Mouse (Mus musculus): Measurements from ENCODE around the gene Gsdma. TPM values are rescaled to one million over a fixed set of nuclear protein-coding genes. Genes with fewer than 3 reads are reported as not detected.

Gsdma gene
- polyA plus RNA-seq, 1 experiment from 2014 or later, result not detected

DNA sequence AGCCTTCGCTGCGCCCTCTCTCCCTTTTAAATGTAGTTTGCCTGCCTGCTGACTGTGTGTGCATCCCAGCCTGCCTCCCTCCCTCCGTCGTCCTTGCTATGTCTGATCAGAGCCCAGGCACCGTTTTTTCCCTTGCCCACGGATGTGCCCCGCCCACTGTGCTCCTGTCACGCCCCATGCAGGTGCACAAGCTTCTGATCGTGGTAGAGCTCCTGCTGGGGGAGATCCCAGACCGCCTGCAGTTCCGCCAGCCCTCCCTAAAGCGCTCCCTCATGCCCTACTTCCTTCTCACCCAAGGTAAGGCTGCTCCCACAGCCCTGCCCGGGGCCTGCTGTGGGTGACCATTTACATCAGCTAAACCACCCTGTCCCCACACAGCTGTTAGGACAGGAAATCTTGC is 29.1 kb downstream of the Gsdma start:
- 66% methylated on average over 13 of the region's 13 CpGs for WGBS
- H3K9me3 ChIP-seq (ENCODE audit: low read length), result no peaks in the 10 kb centered on the region
- no peak overlapping the region for H3K9ac ChIP-seq (replicated peaks; ENCODE audit: low read length)
- ATAC-seq (ENCODE audit: low FRiP score, low TSS enrichment), result no peak
- no peak overlapping the region for H3K4me2 ChIP-seq (replicated peaks; ENCODE audit: low read depth, low read length)
- no peak overlapping the region for H3K4me3 ChIP-seq (ENCODE audit: low read length)
- peaks cover 74% of the 10 kb centered on the region for H3K36me3 ChIP-seq (ENCODE audit: insufficient read depth, low read length)
- H3K27ac ChIP-seq (ENCODE audit: low read length), result no peak overlapping the region
- no peaks in the 10 kb centered on the region for H3K27me3 ChIP-seq (ENCODE audit: insufficient read depth, low read length)
- H3K4me1 ChIP-seq (ENCODE audit: insufficient read depth, low read length), result no peaks in the 10 kb centered on the region

DNA sequence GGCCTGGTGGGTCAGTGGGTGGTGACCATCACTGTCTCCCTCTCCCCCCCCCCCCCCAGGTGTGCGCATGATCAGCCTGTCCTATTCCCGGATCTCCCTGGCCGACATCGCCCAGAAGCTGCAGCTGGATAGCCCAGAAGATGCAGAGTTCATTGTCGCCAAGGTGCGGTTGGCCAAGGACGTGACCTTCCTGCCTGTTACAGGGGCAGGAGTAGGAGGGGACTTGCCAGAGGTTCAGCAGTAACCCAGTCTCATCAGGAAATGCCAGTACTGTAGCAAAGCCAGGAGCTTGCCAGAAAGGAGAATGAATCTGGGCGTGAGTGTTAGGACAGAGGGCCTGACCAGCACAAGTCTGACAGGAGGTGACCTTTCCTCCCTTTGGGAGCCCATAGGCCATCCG is 29.6 kb downstream of the Gsdma start:
- H3K36me3 ChIP-seq (ENCODE audit: insufficient read depth, low read length), result peaks cover 70% of the 10 kb centered on the region
- no peaks in the 10 kb centered on the region for H3K4me1 ChIP-seq (ENCODE audit: insufficient read depth, low read length)
- H3K4me3 ChIP-seq (ENCODE audit: low read length), result no peak overlapping the region
- whole genome bisulfite sequencing, result 88% methylated on average over 8 of the region's 9 CpGs
- no peaks in the 10 kb centered on the region for H3K9me3 ChIP-seq (ENCODE audit: low read length)
- no peak overlapping the region for H3K9ac ChIP-seq (replicated peaks; ENCODE audit: low read length)
- no peak for ATAC-seq (ENCODE audit: low FRiP score, low TSS enrichment)
- H3K4me2 ChIP-seq (replicated peaks; ENCODE audit: low read depth, low read length), result no peak overlapping the region
- H3K27me3 ChIP-seq (ENCODE audit: insufficient read depth, low read length), result no peaks in the 10 kb centered on the region
- H3K27ac ChIP-seq (ENCODE audit: low read length), result no peak overlapping the region

DNA sequence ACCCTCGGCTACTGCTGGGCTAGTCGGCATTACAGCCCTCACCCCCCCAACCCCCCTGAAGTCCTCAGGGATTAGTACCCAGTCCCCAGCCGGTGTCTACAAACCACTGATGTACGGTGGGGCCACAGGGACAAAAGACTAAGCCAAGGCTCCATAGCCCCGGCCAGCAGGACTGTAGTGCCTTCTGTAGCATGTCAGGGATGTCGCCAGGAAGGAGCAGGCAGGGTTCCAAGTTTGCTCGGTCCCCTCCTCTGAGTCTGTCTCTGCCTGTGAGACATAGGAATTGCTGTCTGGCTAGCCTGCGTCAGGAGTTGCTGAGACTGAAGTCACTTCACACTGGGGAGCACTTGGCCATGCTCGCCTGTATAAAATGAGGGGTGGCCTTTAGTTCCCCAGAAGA is 30.1 kb downstream of the Gsdma start:
- H3K4me2 ChIP-seq (replicated peaks; ENCODE audit: low read depth, low read length), result no peak overlapping the region
- no peak overlapping the region for H3K27ac ChIP-seq (ENCODE audit: low read length)
- 73% methylated on average over 9 of the region's 9 CpGs for WGBS
- peaks cover 68% of the 10 kb centered on the region for H3K36me3 ChIP-seq (ENCODE audit: insufficient read depth, low read length)
- no peak overlapping the region for H3K4me3 ChIP-seq (ENCODE audit: low read length)
- no peaks in the 10 kb centered on the region for H3K4me1 ChIP-seq (ENCODE audit: insufficient read depth, low read length)
- no peaks in the 10 kb centered on the region for H3K9me3 ChIP-seq (ENCODE audit: low read length)
- no peaks in the 10 kb centered on the region for H3K27me3 ChIP-seq (ENCODE audit: insufficient read depth, low read length)
- H3K9ac ChIP-seq (replicated peaks; ENCODE audit: low read length), result no peak overlapping the region
- ATAC-seq (ENCODE audit: low FRiP score, low TSS enrichment), result no peak

DNA sequence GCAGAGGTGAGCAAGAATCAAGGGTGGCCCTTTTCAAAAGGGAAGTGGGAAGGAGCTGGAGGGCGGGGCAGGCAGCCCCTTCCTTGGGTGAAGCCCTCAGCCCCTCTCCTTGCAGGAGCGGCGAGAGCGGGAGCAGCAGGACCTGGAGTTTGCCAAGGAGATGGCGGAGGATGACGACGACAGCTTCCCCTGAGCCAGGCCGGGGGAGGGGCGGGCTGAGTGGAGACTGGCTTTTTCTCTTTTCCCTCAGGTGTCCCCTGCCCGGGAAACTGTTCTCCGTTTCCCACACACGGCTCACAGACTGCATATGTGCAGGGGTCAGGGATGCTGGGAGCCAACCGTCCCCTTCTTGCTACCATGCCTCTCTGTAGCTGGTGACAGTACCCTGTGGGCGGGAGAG is 31.3 kb downstream of the Gsdma start:
- Histone ChIP-seq H3K27ac (ENCODE audit: low read length) (no peak overlapping the region), H3K27me3 (ENCODE audit: insufficient read depth, low read length) (no peaks in the 10 kb centered on the region), H3K4me1 (ENCODE audit: insufficient read depth, low read length) (peaks cover 5% of the 10 kb centered on the region), H3K9me3 (ENCODE audit: low read length) (no peaks in the 10 kb centered on the region), H3K4me2 (replicated peaks; ENCODE audit: low read depth, low read length) (no peak overlapping the region), H3K4me3 (ENCODE audit: low read length) (no peak overlapping the region), H3K36me3 (ENCODE audit: insufficient read depth, low read length) (peaks cover 57% of the 10 kb centered on the region), H3K9ac (replicated peaks; ENCODE audit: low read length) (no peak overlapping the region)
- WGBS, result 67% methylated on average over 14 of the region's 14 CpGs
- no peak for ATAC-seq (ENCODE audit: low FRiP score, low TSS enrichment)

DNA sequence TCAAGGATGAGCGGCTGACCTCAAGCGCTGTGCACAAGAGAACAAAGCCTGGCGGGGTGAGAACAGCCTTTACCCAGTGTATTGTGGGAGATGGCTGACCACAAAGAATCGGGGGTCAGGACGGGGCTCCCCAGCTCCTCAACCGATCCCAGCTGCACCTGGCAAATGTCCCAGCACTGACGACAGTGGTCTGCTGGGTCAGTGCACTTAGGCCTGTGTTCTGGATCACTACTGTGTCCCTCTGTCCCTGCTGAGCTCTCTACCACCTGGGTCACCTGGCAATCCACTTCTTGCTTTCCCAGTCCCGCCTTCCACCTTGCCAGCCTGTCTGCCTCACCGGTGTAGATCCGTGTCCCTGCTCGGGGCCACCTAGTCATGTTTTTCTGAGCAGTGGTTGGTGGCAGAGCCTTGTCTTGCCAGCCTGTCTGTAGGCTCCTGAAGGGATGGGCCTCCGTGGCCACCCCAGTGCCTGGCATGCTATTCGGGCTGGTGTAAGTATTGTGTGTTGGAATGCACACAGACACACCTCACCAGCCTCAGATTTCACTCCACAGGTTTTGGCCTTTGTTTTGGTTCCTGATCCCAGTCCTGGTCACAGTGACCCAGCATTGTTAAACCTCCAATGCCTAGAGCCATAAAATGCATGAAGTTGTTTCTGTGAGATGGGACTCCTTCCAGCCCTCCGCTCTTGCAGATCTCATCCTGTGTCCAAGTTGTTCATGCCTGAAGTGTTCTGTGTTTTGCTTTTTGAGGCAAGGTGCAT is 32.5 kb downstream of the Gsdma start:
- H3K36me3 ChIP-seq (ENCODE audit: insufficient read depth, low read length), result peaks cover 45% of the 10 kb centered on the region
- H3K4me2 ChIP-seq (replicated peaks; ENCODE audit: low read depth, low read length), result no peak overlapping the region
- no peak overlapping the region for H3K4me3 ChIP-seq (ENCODE audit: low read length)
- WGBS, result 77% methylated on average over 14 of the region's 14 CpGs
- H3K9me3 ChIP-seq (ENCODE audit: low read length), result no peaks in the 10 kb centered on the region
- no peak for ATAC-seq (ENCODE audit: low FRiP score, low TSS enrichment)
- peaks cover 17% of the 10 kb centered on the region for H3K4me1 ChIP-seq (ENCODE audit: insufficient read depth, low read length)
- H3K9ac ChIP-seq (replicated peaks; ENCODE audit: low read length), result no peak overlapping the region
- 0 out of 2 replicates have a peak overlapping the region, but pooled peaks have one; percentile 20 for H3K27ac ChIP-seq (ENCODE audit: low read length)
- no peaks in the 10 kb centered on the region for H3K27me3 ChIP-seq (ENCODE audit: insufficient read depth, low read length)

DNA sequence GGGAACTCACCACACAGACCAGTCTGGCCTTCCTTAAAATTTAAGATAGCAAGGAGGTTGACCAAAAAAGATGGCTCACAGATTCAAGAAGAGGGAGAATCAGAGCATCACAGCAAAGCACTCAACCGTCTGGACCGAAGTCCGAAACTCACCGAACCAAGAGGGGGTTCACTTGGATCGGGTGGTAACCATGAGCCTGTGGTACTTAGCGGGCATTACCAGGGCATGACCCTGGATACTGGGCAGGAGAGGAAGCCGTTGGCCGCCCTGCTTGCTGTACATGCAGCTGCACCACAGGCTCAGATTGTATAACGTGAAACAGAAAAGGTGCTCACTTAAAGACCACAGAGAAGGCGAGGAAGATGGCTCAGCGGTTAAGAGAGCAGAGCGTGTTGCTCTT is 33.1 kb downstream of the Gsdma start:
- Histone ChIP-seq H3K27ac (ENCODE audit: low read length) (no peak overlapping the region), H3K4me1 (ENCODE audit: insufficient read depth, low read length) (peaks cover 19% of the 10 kb centered on the region), H3K4me2 (replicated peaks; ENCODE audit: low read depth, low read length) (no peak overlapping the region), H3K27me3 (ENCODE audit: insufficient read depth, low read length) (no peaks in the 10 kb centered on the region), H3K9me3 (ENCODE audit: low read length) (no peaks in the 10 kb centered on the region), H3K4me3 (ENCODE audit: low read length) (no peak overlapping the region), H3K36me3 (ENCODE audit: insufficient read depth, low read length) (peaks cover 39% of the 10 kb centered on the region), H3K9ac (replicated peaks; ENCODE audit: low read length) (no peak overlapping the region)
- no peak for ATAC-seq (ENCODE audit: low FRiP score, low TSS enrichment)
- WGBS, result 86% methylated on average over 12 of the region's 12 CpGs

DNA sequence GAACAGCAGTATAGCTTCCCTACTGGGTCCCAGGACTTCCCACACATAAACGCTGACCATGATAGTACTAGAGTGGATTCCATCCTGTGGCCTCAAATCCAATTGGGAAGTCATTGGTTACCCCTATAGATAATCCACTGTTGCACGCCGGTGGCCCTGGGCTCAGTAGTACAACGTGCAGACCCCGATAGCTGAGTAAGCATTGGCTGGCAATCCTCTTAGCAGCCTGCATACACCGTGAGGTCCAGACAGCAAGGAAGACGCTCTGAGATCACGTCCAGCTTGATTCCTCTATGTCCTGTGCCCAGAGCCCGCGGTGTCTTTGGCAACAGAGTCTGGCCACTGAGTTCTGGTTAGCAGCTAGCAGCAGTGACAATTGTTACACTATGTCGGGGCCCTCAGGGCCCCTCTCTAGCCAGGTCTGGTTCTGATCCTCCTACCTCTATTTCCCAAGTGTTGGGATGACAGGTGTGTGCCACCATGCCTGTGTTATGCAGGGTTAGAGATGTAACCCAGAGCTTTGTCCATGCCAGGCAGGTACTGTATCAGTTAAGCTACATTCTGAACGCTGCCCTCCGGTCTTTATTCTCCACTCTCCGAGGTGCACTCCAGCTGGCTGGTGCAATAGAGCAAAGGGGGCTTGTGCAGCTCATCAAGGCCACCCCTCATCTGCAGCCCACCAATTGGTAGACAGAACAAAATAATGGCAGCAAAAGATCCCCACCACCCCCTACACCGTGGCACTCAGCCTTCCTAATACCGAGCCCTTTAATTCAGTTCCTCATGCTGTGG is 34.9 kb downstream of the Gsdma start:
- Histone ChIP-seq H3K9ac (replicated peaks; ENCODE audit: low read length) (no peak overlapping the region), H3K4me1 (ENCODE audit: insufficient read depth, low read length) (peaks cover 37% of the 10 kb centered on the region), H3K27me3 (ENCODE audit: insufficient read depth, low read length) (no peaks in the 10 kb centered on the region), H3K4me2 (replicated peaks; ENCODE audit: low read depth, low read length) (no peak overlapping the region), H3K36me3 (ENCODE audit: insufficient read depth, low read length) (peaks cover 23% of the 10 kb centered on the region), H3K27ac (ENCODE audit: low read length) (no peak overlapping the region), H3K4me3 (ENCODE audit: low read length) (no peak overlapping the region), H3K9me3 (ENCODE audit: low read length) (no peaks in the 10 kb centered on the region)
- ATAC-seq (ENCODE audit: low FRiP score, low TSS enrichment), result no peak
- 83% methylated on average over 16 of the region's 16 CpGs for WGBS

DNA sequence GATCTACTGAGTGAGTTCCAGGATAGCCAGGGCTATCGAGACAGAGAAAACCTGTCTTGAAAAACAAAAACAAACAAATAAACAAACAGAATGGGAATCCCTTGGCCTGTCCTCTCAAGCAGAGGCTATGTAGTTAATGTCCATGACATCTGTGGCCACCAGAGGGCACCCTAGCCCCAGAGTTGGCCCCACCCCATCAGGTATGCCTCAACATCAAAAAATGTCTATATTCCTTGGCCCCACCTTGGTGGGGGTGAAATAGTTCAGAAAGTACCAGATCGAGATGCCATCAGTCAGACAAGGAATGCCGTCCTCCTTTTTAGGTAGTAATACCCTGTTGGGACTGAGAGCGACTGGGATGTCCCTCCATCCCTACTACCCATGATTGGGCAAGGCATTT is 35.8 kb downstream of the Gsdma start:
- Histone ChIP-seq H3K27ac (ENCODE audit: low read length) (no peak overlapping the region), H3K9me3 (ENCODE audit: low read length) (no peaks in the 10 kb centered on the region), H3K9ac (replicated peaks; ENCODE audit: low read length) (no peak overlapping the region), H3K4me3 (ENCODE audit: low read length) (no peak overlapping the region), H3K36me3 (ENCODE audit: insufficient read depth, low read length) (peaks cover 19% of the 10 kb centered on the region), H3K4me2 (replicated peaks; ENCODE audit: low read depth, low read length) (no peak overlapping the region), H3K4me1 (ENCODE audit: insufficient read depth, low read length) (peaks cover 46% of the 10 kb centered on the region), H3K27me3 (ENCODE audit: insufficient read depth, low read length) (no peaks in the 10 kb centered on the region)
- WGBS, result 33% methylated on average over 4 of the region's 4 CpGs
- peak; percentile 32; the same call in 1 of the 2 replicates for ATAC-seq (ENCODE audit: low FRiP score, low TSS enrichment)

DNA sequence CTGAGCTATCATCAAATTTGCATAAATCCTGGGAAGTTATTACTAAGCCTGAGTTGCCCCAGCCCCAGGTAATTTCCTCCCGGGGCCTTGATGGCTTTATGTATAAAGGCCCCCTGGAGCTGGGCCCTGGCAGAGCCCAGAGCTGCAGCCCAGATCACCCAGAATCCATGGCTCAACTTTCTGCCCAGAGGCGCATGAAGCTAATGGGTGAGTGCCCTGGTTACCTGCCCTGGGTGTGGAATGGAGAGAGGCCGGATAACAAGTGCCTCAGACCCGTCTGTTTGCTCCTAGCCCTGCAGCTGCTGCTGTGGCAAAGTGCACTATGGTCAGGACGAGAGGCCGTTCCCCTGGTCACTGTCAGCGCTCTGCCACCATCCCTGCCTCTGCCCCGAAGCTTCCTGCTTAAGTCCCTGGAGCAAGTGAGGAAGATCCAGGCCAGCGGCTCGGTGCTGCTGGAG is 37.1 kb downstream of the Gsdma start, which contains the start of gene Csf3:
TSS of gene Csf3 (plus strand) at position 51 of the 458 bp plus-strand sequence.
- Histone ChIP-seq H3K27ac (ENCODE audit: low read length) (no peak within 1 kb of the TSS; the same call in 1 of the 2 replicates), H3K9ac (replicated peaks; ENCODE audit: low read length) (0 out of 2 replicates have a peak within 1 kb of the TSS, but pooled peaks have one; percentile 2), H3K4me3 (ENCODE audit: low read length) (no peak within 1 kb of the TSS), H3K4me1 (ENCODE audit: insufficient read depth, low read length) (peaks cover 59% of the 10 kb centered on the region), H3K4me2 (replicated peaks; ENCODE audit: low read depth, low read length) (no peak within 1 kb of the TSS), H3K27me3 (ENCODE audit: insufficient read depth, low read length) (no peaks in the 10 kb centered on the region), H3K9me3 (ENCODE audit: low read length) (no peaks in the 10 kb centered on the region), H3K36me3 (ENCODE audit: insufficient read depth, low read length) (peaks cover 13% of the 10 kb centered on the region; the same call in 1 of the 2 replicates)
- no peak for ATAC-seq (ENCODE audit: low FRiP score, low TSS enrichment)
- WGBS, result 36% methylated on average over 10 of the region's 10 CpGs
